Mouse (Mus musculus): ENCODE results near the gene Ssxb5.
"Not testable (repeated sequence)": the region's sequence is repeated elsewhere in the genome, so short reads cannot be mapped to it uniquely, and the experiment has no call there.

Gene Ssxb5

GRCm38 (mm10) chrX:8803391-8803790 lies at the start of gene Ssxb5:
TSS of gene Ssxb5 (plus strand) at chrX:8803691.
- DNase-seq = not testable (repeated sequence)

- peak; percentile 75 to 84 for DNase-seq
These were observed 28.6 kb downstream of the Ssxb5 start for GRCm38 (mm10) chrX:8832043-8832442.

GRCm38 (mm10) chrX:8843694-8844093 lies 40.2 kb downstream of the Ssxb5 start, which contains the start of gene Gm6592:
TSS of gene Gm6592 (plus strand) at chrX:8843994.
- no peak for DNase-seq

- no peak for DNase-seq
These were observed 49.0 kb downstream of the Ssxb5 start for GRCm38 (mm10) chrX:8852486-8852885.

All from cerebellum, postnatal 10 days (tissue).